Mouse (Mus musculus): Measurements from ENCODE around the gene BC049352. TPM values are rescaled to one million over a fixed set of nuclear protein-coding genes. Genes with fewer than 3 reads are reported as not detected.

BC049352 gene
- polyA plus RNA-seq, 1 experiment: not detected

DNA sequence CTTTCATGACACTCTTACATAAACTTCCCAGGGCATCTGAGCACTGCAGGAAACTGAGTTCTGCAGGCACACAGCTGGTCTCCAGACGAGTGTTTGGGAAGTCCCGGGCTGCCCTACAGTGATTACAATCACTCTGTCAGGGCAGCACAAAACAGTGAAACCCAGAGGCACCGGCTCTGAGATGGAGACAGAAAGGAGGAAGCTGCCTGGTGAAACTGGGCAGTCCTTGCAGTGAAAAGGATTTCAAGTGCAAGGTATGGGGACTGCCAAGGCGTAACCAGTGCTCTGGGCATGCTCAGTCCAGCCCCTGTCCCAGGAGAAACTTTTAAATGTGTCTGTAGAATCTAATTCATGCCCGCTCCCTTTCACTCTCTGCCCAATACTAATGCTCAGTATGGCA, 90.4 kb downstream of the BC049352 start:
- no peak for DNase-seq (ENCODE audit: low read depth)
- TF ChIP-seq CTCF (IDR thresholded peaks at IDR 0.05; ENCODE audit: borderline replicate concordance, extremely low read depth, insufficient read depth, insufficient read length) (no peak), POLR2A (IDR thresholded peaks at IDR 0.05; ENCODE audit: borderline replicate concordance, extremely low read depth, insufficient read depth, insufficient read length, poor library complexity, severe bottlenecking) (no peak)

GRCm38 (mm10) chr9:45274218-45274617, 92.4 kb downstream of the BC049352 start:
- TF ChIP-seq POLR2A (IDR thresholded peaks at IDR 0.05; ENCODE audit: borderline replicate concordance, extremely low read depth, insufficient read depth, insufficient read length, poor library complexity, severe bottlenecking) (no peak), CTCF (IDR thresholded peaks at IDR 0.05; ENCODE audit: borderline replicate concordance, extremely low read depth, insufficient read depth, insufficient read length) (no peak)
- peak; percentile 8 for DNase-seq (ENCODE audit: low read depth)

- TF ChIP-seq CTCF (IDR thresholded peaks at IDR 0.05; ENCODE audit: borderline replicate concordance, extremely low read depth, insufficient read depth, insufficient read length): no peak
- no peak for TF ChIP-seq POLR2A (IDR thresholded peaks at IDR 0.05; ENCODE audit: borderline replicate concordance, extremely low read depth, insufficient read depth, insufficient read length, poor library complexity, severe bottlenecking)
- DNase-seq (ENCODE audit: low read depth): no peak
These were observed 92.8 kb downstream of the BC049352 start for GRCm38 (mm10) chr9:45274635-45275034.

- TF ChIP-seq CTCF (IDR thresholded peaks at IDR 0.05; ENCODE audit: borderline replicate concordance, extremely low read depth, insufficient read depth, insufficient read length): no peak
- no peak for TF ChIP-seq POLR2A (IDR thresholded peaks at IDR 0.05; ENCODE audit: borderline replicate concordance, extremely low read depth, insufficient read depth, insufficient read length, poor library complexity, severe bottlenecking)
- DNase-seq (ENCODE audit: low read depth): no peak
These were observed 98.3 kb downstream of the BC049352 start for GRCm38 (mm10) chr9:45280059-45280458.

GRCm38 (mm10) chr9:45280891-45281290, 99.1 kb downstream of the BC049352 start:
- no peak for TF ChIP-seq CTCF (IDR thresholded peaks at IDR 0.05; ENCODE audit: borderline replicate concordance, extremely low read depth, insufficient read depth, insufficient read length)
- no peak for TF ChIP-seq POLR2A (IDR thresholded peaks at IDR 0.05; ENCODE audit: borderline replicate concordance, extremely low read depth, insufficient read depth, insufficient read length, poor library complexity, severe bottlenecking)
- no peak for DNase-seq (ENCODE audit: low read depth)

DNA sequence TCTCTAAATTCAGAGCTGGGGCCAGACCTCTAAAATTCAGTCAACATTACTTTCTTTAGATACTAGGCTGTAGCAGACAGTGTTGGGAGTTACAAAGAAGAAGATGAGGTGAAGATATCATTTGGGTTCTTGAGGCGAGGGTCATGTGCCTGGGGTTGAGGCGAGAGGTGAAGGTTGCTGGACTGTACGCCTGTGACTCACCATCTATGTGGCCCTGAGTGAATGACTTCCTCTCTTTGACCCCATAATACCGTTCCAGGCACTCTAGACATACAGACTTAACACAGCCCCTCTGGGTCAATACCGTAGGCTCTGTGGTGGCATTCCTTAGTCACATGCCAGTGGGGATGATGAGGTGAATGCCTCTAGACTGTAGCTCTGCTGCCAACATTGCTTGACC, 100.7 kb downstream of the BC049352 start:
- no peak for TF ChIP-seq CTCF (IDR thresholded peaks at IDR 0.05; ENCODE audit: borderline replicate concordance, extremely low read depth, insufficient read depth, insufficient read length)
- TF ChIP-seq POLR2A (IDR thresholded peaks at IDR 0.05; ENCODE audit: borderline replicate concordance, extremely low read depth, insufficient read depth, insufficient read length, poor library complexity, severe bottlenecking): no peak
- no peak for DNase-seq (ENCODE audit: low read depth)

GRCm38 (mm10) chr9:45291481-45292168, 109.8 kb downstream of the BC049352 start:
- no peak for DNase-seq (ENCODE audit: low read depth)
- no peak for TF ChIP-seq CTCF (IDR thresholded peaks at IDR 0.05; ENCODE audit: borderline replicate concordance, extremely low read depth, insufficient read depth, insufficient read length)

GRCm38 (mm10) chr9:45294210-45295011, 112.6 kb downstream of the BC049352 start:
- DNase-seq (ENCODE audit: low read depth): no peak
- no peak for TF ChIP-seq CTCF (IDR thresholded peaks at IDR 0.05; ENCODE audit: borderline replicate concordance, extremely low read depth, insufficient read depth, insufficient read length)

DNA sequence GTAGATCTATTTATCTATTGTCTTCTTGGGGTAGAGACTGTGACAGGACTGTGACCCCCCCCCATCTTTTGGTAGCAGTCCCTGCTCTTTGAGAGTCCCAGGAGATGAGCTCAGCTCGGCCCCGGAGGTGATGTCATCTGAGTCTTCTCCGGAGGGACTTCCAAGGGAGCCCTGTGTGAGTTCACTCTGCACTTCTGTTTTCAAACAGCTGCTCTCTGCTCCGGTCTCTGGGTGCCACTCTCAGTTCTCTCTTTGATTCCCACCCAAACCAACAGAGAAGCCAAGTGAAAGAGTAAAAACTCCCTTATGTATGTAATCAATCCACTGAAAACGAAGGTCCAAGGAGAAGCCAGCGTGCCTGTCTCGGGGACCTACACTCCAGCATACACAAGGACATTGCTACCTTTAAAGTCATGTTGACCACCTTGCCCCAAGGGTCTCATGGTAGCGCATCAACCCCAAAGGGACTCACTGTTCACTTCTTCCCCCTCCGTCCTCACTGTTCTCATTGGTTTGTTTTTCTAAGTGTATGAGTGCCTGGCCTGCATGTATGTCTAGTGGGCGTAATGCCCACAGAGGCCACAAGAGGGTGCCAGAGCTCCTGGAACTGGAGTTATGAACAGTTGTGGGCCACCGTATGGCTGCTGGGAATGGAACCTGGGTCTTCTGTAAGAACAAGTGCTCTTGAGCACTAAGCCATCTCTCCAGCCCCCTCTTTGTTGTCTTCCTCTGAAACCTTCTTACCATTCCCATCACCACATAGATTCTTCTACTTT, 117.6 kb downstream of the BC049352 start:
- DNase-seq (ENCODE audit: low read depth): peak; percentile 17
- TF ChIP-seq POLR2A (IDR thresholded peaks at IDR 0.05; ENCODE audit: borderline replicate concordance, extremely low read depth, insufficient read depth, insufficient read length, poor library complexity, severe bottlenecking) (no peak), CTCF (IDR thresholded peaks at IDR 0.05; ENCODE audit: borderline replicate concordance, extremely low read depth, insufficient read depth, insufficient read length) (peak; percentile 70)

Other genes with a start within 250 kb of the BC049352 start
- 24.0 and 42.3 TPM in 2 replicates for gene Ube4a, start 216.4 kb upstream of the BC049352 start, polyA plus RNA-seq (2012; rRNA removed)
- not detected in 2 replicates for gene Cd3g, start 201.6 kb upstream of the BC049352 start, polyA plus RNA-seq (2012; rRNA removed)
- gene Cd3d, start 200.2 kb upstream of the BC049352 start, polyA plus RNA-seq (2012; rRNA removed): not detected in 2 replicates
- not detected in 2 replicates for gene Cd3e, start 172.4 kb upstream of the BC049352 start, polyA plus RNA-seq (2012; rRNA removed)
- 1.6 and 1.7 TPM in 2 replicates for gene Mpzl2, start 142.2 kb upstream of the BC049352 start, polyA plus RNA-seq (2012; rRNA removed)
- gene Mpzl3, start 126.8 kb upstream of the BC049352 start, polyA plus RNA-seq (2012; rRNA removed): 0.86 and 1.7 TPM in 2 replicates
- gene Jaml, start 102.8 kb upstream of the BC049352 start, polyA plus RNA-seq (2012; rRNA removed): 0.09 and 0.10 TPM in 2 replicates
- gene Scn2b, start 64.2 kb upstream of the BC049352 start, polyA plus RNA-seq (2012; rRNA removed): 7.1 and 8.9 TPM in 2 replicates
- gene Scn4b, start 43.6 kb upstream of the BC049352 start, polyA plus RNA-seq (2012; rRNA removed): 0.16 and 0.23 TPM in 2 replicates
- 0.16 TPM in 1 of 2 replicates, not detected in the other for gene Tmprss4, start 22.1 kb downstream of the BC049352 start, polyA plus RNA-seq (2012; rRNA removed)
- gene Il10ra, start 87.1 kb downstream of the BC049352 start, polyA plus RNA-seq (2012; rRNA removed): 0.54 and 0.78 TPM in 2 replicates
- gene Tmprss13, start 137.1 kb downstream of the BC049352 start, polyA plus RNA-seq (2012; rRNA removed): 0.08 and 0.10 TPM in 2 replicates
- gene Fxyd6, start 188.2 kb downstream of the BC049352 start, polyA plus RNA-seq (2012; rRNA removed): 374 and 382 TPM in 2 replicates
- gene Fxyd2, start 217.7 kb downstream of the BC049352 start, polyA plus RNA-seq (2012; rRNA removed): 7.7 and 8.4 TPM in 2 replicates
- gene Dscaml1, start 244.6 kb downstream of the BC049352 start, polyA plus RNA-seq (2012; rRNA removed): 34.3 and 36.8 TPM in 2 replicates

All from brain, embryonic 14.5 days (tissue).